Mouse (Mus musculus): ENCODE data around the gene Vmn1r217. TPM values are rescaled to one million over a fixed set of nuclear protein-coding genes. Genes with fewer than 3 reads are reported as not detected.
"Not testable (repeated sequence)": the region's sequence is repeated elsewhere in the genome, so short reads cannot be mapped to it uniquely, and the experiment has no call there.

The Vmn1r217 gene
- not detected in 2 replicates for polyA plus RNA-seq (2011; ENCODE audit: insufficient read length, low read depth, missing spikeins)

GRCm38 (mm10) chr13:23118126-23118525 lies at the start of gene Vmn1r217:
Gene Vmn1r217 (minus strand): TSS chr13:23118226.
- not testable (repeated sequence) for H3K27ac ChIP-seq (ENCODE audit: insufficient read depth, low read length); H3K4me3 ChIP-seq (ENCODE audit: insufficient read depth, low read length); H3K4me1 ChIP-seq (ENCODE audit: control insufficient read depth, insufficient read depth, low read length)

- not testable (repeated sequence) for H3K4me1 ChIP-seq (ENCODE audit: control insufficient read depth, insufficient read depth, low read length); H3K27ac ChIP-seq (ENCODE audit: insufficient read depth, low read length); H3K4me3 ChIP-seq (ENCODE audit: insufficient read depth, low read length)
These were observed 48.4 kb upstream of the Vmn1r217 start for GRCm38 (mm10) chr13:23166471-23166870.

GRCm38 (mm10) chr13:23159012-23159411 lies 41.0 kb upstream of the Vmn1r217 start, which contains the start of gene Vmn1r219:
Gene Vmn1r219 (plus strand): TSS chr13:23159312.
- H3K27ac ChIP-seq (ENCODE audit: insufficient read depth, low read length), result no peak within 1 kb of the TSS
- H3K4me1 ChIP-seq (ENCODE audit: control insufficient read depth, insufficient read depth, low read length), result no peaks in the 10 kb centered on the region
- H3K4me3 ChIP-seq (ENCODE audit: insufficient read depth, low read length), result no peak within 1 kb of the TSS
- TF ChIP-seq CTCF (IDR thresholded peaks at IDR 0.05; ENCODE audit: borderline replicate concordance, insufficient read depth, low read length) (no peak), POLR2A (IDR thresholded peaks at IDR 0.05; ENCODE audit: low read depth, low read length) (no peak)

- Histone ChIP-seq H3K4me3 (ENCODE audit: insufficient read depth, low read length) (no peak overlapping the region), H3K4me1 (ENCODE audit: control insufficient read depth, insufficient read depth, low read length) (no peaks in the 10 kb centered on the region), H3K27ac (ENCODE audit: insufficient read depth, low read length) (no peak overlapping the region)
- no peak for TF ChIP-seq CTCF (IDR thresholded peaks at IDR 0.05; ENCODE audit: borderline replicate concordance, insufficient read depth, low read length)
- no peak for TF ChIP-seq POLR2A (IDR thresholded peaks at IDR 0.05; ENCODE audit: low read depth, low read length)
These were observed 39.8 kb upstream of the Vmn1r217 start for GRCm38 (mm10) chr13:23157848-23158247.

GRCm38 (mm10) chr13:23138880-23139279 lies 20.9 kb upstream of the Vmn1r217 start:
- Histone ChIP-seq H3K4me3 (ENCODE audit: insufficient read depth, low read length) (no peak overlapping the region), H3K4me1 (ENCODE audit: control insufficient read depth, insufficient read depth, low read length) (no peaks in the 10 kb centered on the region), H3K27ac (ENCODE audit: insufficient read depth, low read length) (no peak overlapping the region)
- TF ChIP-seq POLR2A (IDR thresholded peaks at IDR 0.05; ENCODE audit: low read depth, low read length) (no peak), CTCF (IDR thresholded peaks at IDR 0.05; ENCODE audit: borderline replicate concordance, insufficient read depth, low read length) (no peak)

- Histone ChIP-seq H3K4me3 (ENCODE audit: insufficient read depth, low read length) (no peak overlapping the region), H3K4me1 (ENCODE audit: control insufficient read depth, insufficient read depth, low read length) (no peaks in the 10 kb centered on the region), H3K27ac (ENCODE audit: insufficient read depth, low read length) (no peak overlapping the region)
- TF ChIP-seq POLR2A (IDR thresholded peaks at IDR 0.05; ENCODE audit: low read depth, low read length), result no peak
- TF ChIP-seq CTCF (IDR thresholded peaks at IDR 0.05; ENCODE audit: borderline replicate concordance, insufficient read depth, low read length), result no peak
These were observed 15.5 kb upstream of the Vmn1r217 start for GRCm38 (mm10) chr13:23133501-23133900.

- H3K27ac ChIP-seq (ENCODE audit: insufficient read depth, low read length), result no peak within 1 kb of the TSS
- H3K4me3 ChIP-seq (ENCODE audit: insufficient read depth, low read length), result no peak within 1 kb of the TSS
- TF ChIP-seq CTCF (IDR thresholded peaks at IDR 0.05; ENCODE audit: borderline replicate concordance, insufficient read depth, low read length), result no peak
- H3K4me1 ChIP-seq (ENCODE audit: control insufficient read depth, insufficient read depth, low read length), result no peaks in the 10 kb centered on the region
These were observed 15.1 kb upstream of the Vmn1r217 start, which contains the start of gene Vmn1r218 for GRCm38 (mm10) chr13:23133099-23133498. Gene Vmn1r218 (plus strand): TSS chr13:23133155.

GRCm38 (mm10) chr13:23120611-23121010 lies 2.6 kb upstream of the Vmn1r217 start:
- Histone ChIP-seq H3K27ac (ENCODE audit: insufficient read depth, low read length) (no peak overlapping the region), H3K4me3 (ENCODE audit: insufficient read depth, low read length) (no peak overlapping the region), H3K4me1 (ENCODE audit: control insufficient read depth, insufficient read depth, low read length) (no peaks in the 10 kb centered on the region)
- TF ChIP-seq POLR2A (IDR thresholded peaks at IDR 0.05; ENCODE audit: low read depth, low read length), result no peak
- no peak for TF ChIP-seq CTCF (IDR thresholded peaks at IDR 0.05; ENCODE audit: borderline replicate concordance, insufficient read depth, low read length)

GRCm38 (mm10) chr13:23094386-23094785 lies 23.6 kb downstream of the Vmn1r217 start:
- Histone ChIP-seq H3K4me1 (ENCODE audit: control insufficient read depth, insufficient read depth, low read length) (no peaks in the 10 kb centered on the region), H3K27ac (ENCODE audit: insufficient read depth, low read length) (no peak overlapping the region), H3K4me3 (ENCODE audit: insufficient read depth, low read length) (no peak overlapping the region)
- TF ChIP-seq POLR2A (IDR thresholded peaks at IDR 0.05; ENCODE audit: low read depth, low read length) (no peak), CTCF (IDR thresholded peaks at IDR 0.05; ENCODE audit: borderline replicate concordance, insufficient read depth, low read length) (no peak)

- H3K4me3 ChIP-seq (ENCODE audit: insufficient read depth, low read length), result no peak overlapping the region
- no peaks in the 10 kb centered on the region for H3K4me1 ChIP-seq (ENCODE audit: control insufficient read depth, insufficient read depth, low read length)
- H3K27ac ChIP-seq (ENCODE audit: insufficient read depth, low read length), result no peak overlapping the region
- TF ChIP-seq POLR2A (IDR thresholded peaks at IDR 0.05; ENCODE audit: low read depth, low read length) (no peak), CTCF (IDR thresholded peaks at IDR 0.05; ENCODE audit: borderline replicate concordance, insufficient read depth, low read length) (no peak)
These were observed 48.7 kb downstream of the Vmn1r217 start for GRCm38 (mm10) chr13:23069312-23069711.

- H3K4me1 ChIP-seq (ENCODE audit: control insufficient read depth, insufficient read depth, low read length), result no peaks in the 10 kb centered on the region
- no peak within 1 kb of the TSS for H3K27ac ChIP-seq (ENCODE audit: insufficient read depth, low read length)
- no peak for TF ChIP-seq POLR2A (IDR thresholded peaks at IDR 0.05; ENCODE audit: low read depth, low read length)
- no peak for TF ChIP-seq CTCF (IDR thresholded peaks at IDR 0.05; ENCODE audit: borderline replicate concordance, insufficient read depth, low read length)
- no peak within 1 kb of the TSS for H3K4me3 ChIP-seq (ENCODE audit: insufficient read depth, low read length)
These were observed 50.3 kb downstream of the Vmn1r217 start, which contains the start of gene Vmn1r215 for GRCm38 (mm10) chr13:23067725-23068124. Gene Vmn1r215 (plus strand): TSS chr13:23068025.
